Mouse (Mus musculus) megakaryocyte, embryonic 14.5 days (primary cell): Measurements from ENCODE around the gene Lmbrd2.

ENCODE experiments used
- FLI1 ChIP-seq: IDR thresholded peaks from 2 replicates; pipeline ENCODE4 v1.6.1; 2012; ENCODE audit warnings: low read length, inconsistent platforms, mixed read lengths
- GATA1 ChIP-seq: IDR thresholded peaks from 3 replicates; pipeline ENCODE4 v1.6.1; 2012; ENCODE audit warnings: mixed read lengths, low read length, inconsistent platforms, borderline replicate concordance

DNA sequence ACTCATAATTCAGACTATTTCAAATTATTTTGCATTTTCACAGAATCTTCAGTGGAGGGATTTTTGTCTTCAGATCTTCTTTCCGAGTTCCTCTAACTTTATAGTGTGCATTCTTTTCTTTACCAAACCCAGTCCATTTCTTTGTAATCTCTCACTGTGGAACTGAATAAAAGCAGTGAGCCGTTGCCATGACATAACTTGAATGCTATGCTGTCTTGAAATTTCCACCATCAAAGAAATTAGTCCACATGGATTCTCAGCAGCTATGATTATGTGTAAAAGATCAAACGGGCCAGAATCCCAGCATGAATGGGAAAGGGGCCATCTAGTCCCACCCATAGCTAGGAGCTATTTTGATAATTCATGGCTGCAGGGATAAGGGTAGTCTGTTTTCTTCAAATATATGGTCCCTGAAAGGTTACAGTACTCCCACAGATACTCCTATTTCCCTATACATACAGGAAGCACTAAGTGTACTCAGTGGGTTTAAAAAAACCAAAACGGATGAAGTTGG is 22.3 kb downstream of the Lmbrd2 start:
- TF ChIP-seq FLI1 = no peak
- TF ChIP-seq GATA1 = no peak
